Mouse (Mus musculus): Measurements from ENCODE around the gene Acaa1a. TPM values are rescaled to one million over a fixed set of nuclear protein-coding genes. Genes with fewer than 3 reads are reported as not detected.

Acaa1a gene
- 69.4 and 75.1 TPM in 2 replicates for polyA plus RNA-seq (2014; fragmentation: Nextera tagmentation; extraction: Ambion mirVana)

DNA sequence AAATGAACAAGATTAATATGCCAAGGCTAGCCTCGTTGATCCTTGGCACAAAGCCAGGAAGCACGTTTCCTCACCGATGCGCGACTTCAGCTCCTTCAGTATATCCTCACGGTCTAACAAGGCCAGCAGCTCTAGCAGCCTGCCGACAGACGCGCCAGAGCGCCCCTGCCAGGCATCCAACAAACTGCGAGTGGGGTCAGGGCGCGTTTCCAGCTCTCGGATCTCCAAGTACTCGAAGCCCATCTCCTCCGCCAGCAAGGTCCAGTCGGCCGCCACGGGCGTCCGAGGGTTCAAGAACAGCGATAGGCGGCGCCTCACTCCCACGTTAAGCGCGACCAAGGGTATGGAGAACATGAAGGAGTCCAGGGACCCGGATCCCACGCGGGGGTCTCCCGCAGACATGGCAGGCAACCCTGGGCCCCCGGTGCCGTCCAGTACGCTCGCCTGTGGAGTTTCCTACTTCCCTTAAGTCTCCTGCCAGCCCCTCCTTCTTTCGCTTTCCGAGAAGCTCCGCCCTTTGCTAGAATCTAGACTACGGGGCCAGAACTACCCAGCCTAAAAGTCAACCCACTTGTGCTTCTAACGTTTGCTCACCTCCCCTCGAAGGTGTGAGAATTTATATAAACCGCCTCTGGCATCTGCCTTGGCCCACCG, at the start of gene Acaa1a:
Gene Acaa1a (plus strand): TSS at position 119 of the 654 bp plus-strand sequence.
- Histone ChIP-seq H3K9me3 (ENCODE audit: control insufficient read depth, low read length) (no peaks in the 10 kb centered on the region), H3K36me3 (ENCODE audit: control insufficient read depth, insufficient read depth, low read length) (no peaks in the 10 kb centered on the region; the same call in none of the 2 replicates), H3K4me3 (ENCODE audit: low read depth, low read length) (peak within 1 kb of the TSS; percentile 62), H3K9ac (ENCODE audit: low read length) (peak within 1 kb of the TSS; percentile 80), H3K4me2 (ENCODE audit: low read depth) (peak within 1 kb of the TSS; percentile 84), H3K4me1 (ENCODE audit: control insufficient read depth, insufficient read depth, low read length) (peaks cover 15% of the 10 kb centered on the region), H3K27ac (ENCODE audit: low read depth, low read length) (no peak within 1 kb of the TSS), H3K27me3 (ENCODE audit: control insufficient read depth, insufficient read depth, low read length) (peaks cover 7% of the 10 kb centered on the region; the same call in 1 of the 2 replicates)
- DNase-seq (ENCODE audit: low spot score) (peak; percentile 40), ATAC-seq (ENCODE audit: insufficient read depth, low FRiP score, low TSS enrichment) (no peak)
- 2% methylated on average over 43 of the region's 43 CpGs for WGBS

DNA sequence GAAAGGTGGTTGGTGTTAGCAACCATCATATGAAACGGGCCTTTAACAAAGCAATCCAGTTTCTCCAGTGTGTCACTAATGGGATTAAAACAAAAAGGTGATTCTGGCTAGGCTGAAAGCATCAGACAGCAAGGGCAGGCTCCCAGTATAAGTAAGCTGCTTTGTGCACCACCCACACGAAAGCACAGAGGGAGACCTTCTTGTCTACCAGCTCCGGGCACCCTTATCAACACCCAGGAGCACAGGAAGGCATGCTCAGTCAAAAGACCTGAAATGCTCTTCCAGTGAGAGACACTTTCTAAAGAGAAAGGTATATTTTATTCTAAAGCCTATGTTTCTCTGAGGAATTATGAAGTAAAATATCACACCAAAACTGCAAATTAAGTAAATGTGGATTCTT, 48.7 kb upstream of the Acaa1a start:
- H3K36me3 ChIP-seq (ENCODE audit: control insufficient read depth, insufficient read depth, low read length), result no peaks in the 10 kb centered on the region
- H3K27ac ChIP-seq (ENCODE audit: low read depth, low read length), result no peak overlapping the region
- ATAC-seq (ENCODE audit: insufficient read depth, low FRiP score, low TSS enrichment) (no peak), DNase-seq (ENCODE audit: low spot score) (no peak)
- H3K27me3 ChIP-seq (ENCODE audit: control insufficient read depth, insufficient read depth, low read length), result no peaks in the 10 kb centered on the region
- H3K9ac ChIP-seq (ENCODE audit: low read length), result no peak overlapping the region
- no peaks in the 10 kb centered on the region for H3K4me1 ChIP-seq (ENCODE audit: control insufficient read depth, insufficient read depth, low read length)
- H3K9me3 ChIP-seq (ENCODE audit: control insufficient read depth, low read length), result no peaks in the 10 kb centered on the region
- 96% methylated on average over 3 of the region's 3 CpGs for WGBS
- no peak overlapping the region for H3K4me3 ChIP-seq (ENCODE audit: low read depth, low read length)
- no peak overlapping the region for H3K4me2 ChIP-seq (ENCODE audit: low read depth)

DNA sequence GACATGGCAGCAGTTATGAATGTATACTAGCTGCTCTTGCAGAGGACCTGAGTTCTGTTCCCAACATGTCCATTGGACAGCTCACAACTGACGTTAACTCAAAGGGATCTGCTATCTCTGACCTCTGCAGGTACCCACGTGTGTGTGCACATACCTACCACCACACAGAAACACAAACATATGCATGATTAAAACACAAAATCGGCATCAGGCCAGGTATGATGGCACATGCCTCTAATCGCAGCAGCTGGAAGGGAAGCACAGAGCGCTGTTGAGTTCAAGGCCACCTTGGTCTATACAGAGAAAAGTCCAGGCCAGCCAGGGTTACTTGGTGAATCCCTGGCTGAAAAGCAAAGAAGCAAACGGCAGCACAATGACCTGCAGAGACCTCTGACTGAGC, 41.8 kb upstream of the Acaa1a start:
- no peak overlapping the region for H3K27ac ChIP-seq (ENCODE audit: low read depth, low read length)
- H3K36me3 ChIP-seq (ENCODE audit: control insufficient read depth, insufficient read depth, low read length), result no peaks in the 10 kb centered on the region
- no peak overlapping the region for H3K4me2 ChIP-seq (ENCODE audit: low read depth)
- ATAC-seq (ENCODE audit: insufficient read depth, low FRiP score, low TSS enrichment), result no peak
- H3K4me1 ChIP-seq (ENCODE audit: control insufficient read depth, insufficient read depth, low read length), result no peaks in the 10 kb centered on the region
- no peak overlapping the region for H3K9ac ChIP-seq (ENCODE audit: low read length)
- no peak overlapping the region for H3K4me3 ChIP-seq (ENCODE audit: low read depth, low read length)
- WGBS, result 88% methylated on average over 6 of the region's 6 CpGs
- DNase-seq (ENCODE audit: low spot score), result no peak
- H3K27me3 ChIP-seq (ENCODE audit: control insufficient read depth, insufficient read depth, low read length), result no peaks in the 10 kb centered on the region
- no peaks in the 10 kb centered on the region for H3K9me3 ChIP-seq (ENCODE audit: control insufficient read depth, low read length)

DNA sequence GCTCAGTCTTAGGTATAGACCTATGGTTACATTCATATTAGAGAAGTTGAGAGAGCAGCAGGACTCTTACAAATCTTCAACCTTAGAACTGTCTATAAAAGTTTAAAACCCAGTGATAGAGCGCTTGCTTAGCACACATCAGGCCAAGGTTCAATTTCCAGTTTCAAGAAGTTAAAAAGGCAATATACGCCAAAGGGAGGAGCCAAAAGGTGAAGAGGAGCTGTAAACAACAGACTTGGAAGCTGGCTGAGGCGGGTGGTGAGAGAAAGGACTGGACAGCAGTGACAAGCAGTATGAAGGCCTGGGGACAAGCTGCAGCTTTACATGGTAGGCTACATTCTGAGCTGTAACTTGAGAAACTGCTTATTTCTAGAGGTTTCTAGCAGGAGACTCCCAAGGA, 40.9 kb upstream of the Acaa1a start:
- Histone ChIP-seq H3K4me3 (ENCODE audit: low read depth, low read length) (no peak overlapping the region), H3K9ac (ENCODE audit: low read length) (no peak overlapping the region), H3K4me1 (ENCODE audit: control insufficient read depth, insufficient read depth, low read length) (no peaks in the 10 kb centered on the region), H3K36me3 (ENCODE audit: control insufficient read depth, insufficient read depth, low read length) (no peaks in the 10 kb centered on the region), H3K27me3 (ENCODE audit: control insufficient read depth, insufficient read depth, low read length) (no peaks in the 10 kb centered on the region), H3K4me2 (ENCODE audit: low read depth) (no peak overlapping the region), H3K9me3 (ENCODE audit: control insufficient read depth, low read length) (no peaks in the 10 kb centered on the region), H3K27ac (ENCODE audit: low read depth, low read length) (no peak overlapping the region)
- ATAC-seq (ENCODE audit: insufficient read depth, low FRiP score, low TSS enrichment) (no peak), DNase-seq (ENCODE audit: low spot score) (no peak)
- 83% methylated on average over 3 of the region's 3 CpGs for WGBS

DNA sequence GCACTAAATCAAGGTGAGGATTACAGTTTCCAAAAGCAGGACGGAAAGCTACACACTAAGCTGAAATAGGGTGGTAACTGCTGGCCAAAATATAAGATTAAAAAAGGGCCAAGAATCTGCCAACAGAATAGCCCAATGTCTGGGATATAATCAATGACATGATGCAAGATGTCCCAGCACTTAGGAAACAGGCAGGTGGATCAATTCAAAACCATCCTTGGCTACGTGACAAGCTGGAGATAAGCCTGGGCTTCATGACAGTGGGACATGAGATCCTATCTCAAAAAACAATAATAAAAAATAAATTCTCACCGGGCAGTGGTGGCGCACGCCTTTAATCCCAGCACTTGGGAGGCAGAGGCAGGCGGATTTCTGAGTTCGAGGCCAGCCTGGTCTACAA, 33.6 kb upstream of the Acaa1a start:
- Histone ChIP-seq H3K4me1 (ENCODE audit: control insufficient read depth, insufficient read depth, low read length) (no peaks in the 10 kb centered on the region), H3K9me3 (ENCODE audit: control insufficient read depth, low read length) (no peaks in the 10 kb centered on the region), H3K27ac (ENCODE audit: low read depth, low read length) (no peak overlapping the region), H3K4me3 (ENCODE audit: low read depth, low read length) (no peak overlapping the region), H3K9ac (ENCODE audit: low read length) (no peak overlapping the region), H3K36me3 (ENCODE audit: control insufficient read depth, insufficient read depth, low read length) (no peaks in the 10 kb centered on the region), H3K27me3 (ENCODE audit: control insufficient read depth, insufficient read depth, low read length) (no peaks in the 10 kb centered on the region), H3K4me2 (ENCODE audit: low read depth) (no peak overlapping the region)
- 99% methylated on average over 7 of the region's 7 CpGs for WGBS
- DNase-seq (ENCODE audit: low spot score) (no peak), ATAC-seq (ENCODE audit: insufficient read depth, low FRiP score, low TSS enrichment) (no peak)

DNA sequence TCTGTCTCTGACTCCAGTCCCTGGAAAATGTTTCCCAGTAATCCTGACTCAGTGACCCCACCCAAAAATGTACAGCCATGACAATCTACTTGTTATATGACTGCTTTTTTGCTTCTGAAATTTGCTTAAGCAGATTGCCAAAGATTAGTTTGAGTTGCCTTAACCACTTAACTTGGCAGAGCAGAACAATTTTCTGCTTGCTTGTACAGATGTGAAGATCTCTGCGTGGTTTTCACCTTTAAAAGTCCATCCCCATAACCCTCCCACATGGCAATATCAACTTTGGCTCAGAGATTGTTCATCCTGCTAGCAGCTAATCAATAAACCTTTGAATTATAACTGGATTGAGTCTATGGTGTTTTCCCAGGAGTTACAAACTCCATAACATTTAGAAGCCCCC, 30.4 kb upstream of the Acaa1a start:
- Histone ChIP-seq H3K4me1 (ENCODE audit: control insufficient read depth, insufficient read depth, low read length) (no peaks in the 10 kb centered on the region), H3K9ac (ENCODE audit: low read length) (no peak overlapping the region), H3K4me2 (ENCODE audit: low read depth) (no peak overlapping the region), H3K27me3 (ENCODE audit: control insufficient read depth, insufficient read depth, low read length) (no peaks in the 10 kb centered on the region), H3K9me3 (ENCODE audit: control insufficient read depth, low read length) (no peaks in the 10 kb centered on the region), H3K27ac (ENCODE audit: low read depth, low read length) (no peak overlapping the region), H3K4me3 (ENCODE audit: low read depth, low read length) (no peak overlapping the region), H3K36me3 (ENCODE audit: control insufficient read depth, insufficient read depth, low read length) (no peaks in the 10 kb centered on the region)
- ATAC-seq (ENCODE audit: insufficient read depth, low FRiP score, low TSS enrichment) (no peak), DNase-seq (ENCODE audit: low spot score) (no peak)
- 97% methylated on average over 1 of the region's 1 CpGs for WGBS

DNA sequence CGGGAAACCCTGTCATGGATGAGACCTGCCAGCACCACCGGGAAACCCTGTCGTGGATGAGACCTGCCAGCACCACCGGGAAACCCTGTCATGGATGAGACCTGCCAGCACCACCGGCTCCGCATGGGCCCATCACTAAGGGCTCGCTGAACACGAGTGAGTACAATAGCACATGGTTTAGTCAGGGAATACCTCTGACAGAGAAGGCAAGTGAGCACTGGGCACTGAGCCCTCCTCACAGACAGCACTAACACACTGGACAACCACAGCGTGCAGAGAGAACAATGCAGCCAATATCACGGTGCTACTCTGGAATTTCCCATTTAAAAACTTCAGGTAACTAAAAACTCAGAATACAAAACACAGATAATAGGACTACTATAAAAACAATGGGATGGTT, 26.4 kb upstream of the Acaa1a start:
- Histone ChIP-seq H3K9me3 (ENCODE audit: control insufficient read depth, low read length) (no peaks in the 10 kb centered on the region), H3K4me2 (ENCODE audit: low read depth) (no peak overlapping the region), H3K36me3 (ENCODE audit: control insufficient read depth, insufficient read depth, low read length) (no peaks in the 10 kb centered on the region), H3K27ac (ENCODE audit: low read depth, low read length) (no peak overlapping the region), H3K9ac (ENCODE audit: low read length) (no peak overlapping the region), H3K4me3 (ENCODE audit: low read depth, low read length) (no peak overlapping the region), H3K27me3 (ENCODE audit: control insufficient read depth, insufficient read depth, low read length) (no peaks in the 10 kb centered on the region), H3K4me1 (ENCODE audit: control insufficient read depth, insufficient read depth, low read length) (no peaks in the 10 kb centered on the region)
- ATAC-seq (ENCODE audit: insufficient read depth, low FRiP score, low TSS enrichment), result no peak
- DNase-seq (ENCODE audit: low spot score), result no peak
- WGBS, result 94% methylated on average over 10 of the region's 10 CpGs

DNA sequence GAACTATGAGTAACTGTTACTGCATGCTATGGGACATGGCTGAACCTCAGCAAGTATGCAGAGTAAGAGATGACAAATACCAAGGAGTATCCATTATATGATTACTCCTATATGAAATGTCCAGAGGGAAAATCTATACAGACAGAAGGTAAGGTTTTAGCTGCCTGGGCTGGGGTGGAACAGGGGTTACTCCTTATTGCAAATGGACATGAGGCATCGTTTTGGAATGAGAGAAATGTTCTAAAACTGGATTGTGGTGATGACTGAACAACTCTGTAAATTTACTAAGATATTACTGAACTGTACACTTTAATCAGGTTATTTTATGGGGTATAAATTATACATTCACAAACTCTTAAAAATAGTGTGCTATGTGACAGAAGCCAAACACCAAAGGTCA, 20.6 kb upstream of the Acaa1a start:
- WGBS, result 96% methylated on average over 1 of the region's 1 CpGs
- Histone ChIP-seq H3K36me3 (ENCODE audit: control insufficient read depth, insufficient read depth, low read length) (no peaks in the 10 kb centered on the region), H3K4me3 (ENCODE audit: low read depth, low read length) (no peak overlapping the region), H3K4me2 (ENCODE audit: low read depth) (no peak overlapping the region), H3K9me3 (ENCODE audit: control insufficient read depth, low read length) (no peaks in the 10 kb centered on the region), H3K27ac (ENCODE audit: low read depth, low read length) (no peak overlapping the region), H3K4me1 (ENCODE audit: control insufficient read depth, insufficient read depth, low read length) (peaks cover 5% of the 10 kb centered on the region; the same call in 1 of the 2 replicates), H3K27me3 (ENCODE audit: control insufficient read depth, insufficient read depth, low read length) (no peaks in the 10 kb centered on the region), H3K9ac (ENCODE audit: low read length) (no peak overlapping the region)
- DNase-seq (ENCODE audit: low spot score) (no peak), ATAC-seq (ENCODE audit: insufficient read depth, low FRiP score, low TSS enrichment) (no peak)

DNA sequence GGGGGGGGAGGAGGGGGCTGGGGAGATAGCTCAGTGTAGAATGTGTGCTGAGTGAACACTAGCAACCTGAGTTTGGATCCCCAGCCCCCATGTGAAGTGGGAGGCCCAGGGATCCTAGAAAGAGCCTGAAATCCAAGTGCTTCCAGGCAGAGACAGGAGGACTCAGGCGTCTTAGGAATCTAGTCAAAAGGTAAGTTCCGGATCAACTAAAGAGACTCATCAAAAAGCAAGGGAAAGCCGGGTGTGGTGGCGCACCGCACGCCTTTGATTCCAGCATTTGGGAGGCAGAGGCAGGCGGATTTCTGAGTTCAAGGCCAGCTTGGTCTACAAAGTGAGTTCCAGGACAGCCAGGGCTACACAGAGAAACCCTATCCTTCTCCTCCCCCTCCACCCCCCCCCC, 19.0 kb upstream of the Acaa1a start:
- Histone ChIP-seq H3K9me3 (ENCODE audit: control insufficient read depth, low read length) (no peaks in the 10 kb centered on the region), H3K4me2 (ENCODE audit: low read depth) (peak overlapping the region; percentile 98), H3K4me1 (ENCODE audit: control insufficient read depth, insufficient read depth, low read length) (peaks cover 5% of the 10 kb centered on the region; the same call in 1 of the 2 replicates), H3K27ac (ENCODE audit: low read depth, low read length) (no peak overlapping the region), H3K4me3 (ENCODE audit: low read depth, low read length) (no peak overlapping the region), H3K36me3 (ENCODE audit: control insufficient read depth, insufficient read depth, low read length) (no peaks in the 10 kb centered on the region), H3K9ac (ENCODE audit: low read length) (no peak overlapping the region), H3K27me3 (ENCODE audit: control insufficient read depth, insufficient read depth, low read length) (no peaks in the 10 kb centered on the region)
- DNase-seq (ENCODE audit: low spot score), result no peak
- 84% methylated on average over 7 of the region's 7 CpGs for WGBS
- no peak for ATAC-seq (ENCODE audit: insufficient read depth, low FRiP score, low TSS enrichment)
